Mouse (Mus musculus) hematopoietic stem cell, adult 5-6 weeks (primary cell): ENCODE data around the gene Cbx8. TPM values are rescaled to one million over a fixed set of nuclear protein-coding genes. Genes with fewer than 3 reads are reported as not detected.

Experiments used
- total RNA-seq: library from RNA; stranded (forward); fragments of 172-1452, 232-1000 nt; gene quantifications from 2 replicates; pipeline ENCODE4 v1.2.3, GENCODE M21; 2017

The Cbx8 gene
- total RNA-seq, 1 experiment from 2014 or later = 2.9 TPM

Other genes with a start within 250 kb of the Cbx8 start
- gene Rbfox3, start 129.4 kb downstream of the Cbx8 start, total RNA-seq = not detected in 2 replicates
- gene Enpp7, start 52.8 kb downstream of the Cbx8 start, total RNA-seq = not detected in 2 replicates
- gene Cbx2, start 18.0 kb downstream of the Cbx8 start, total RNA-seq = 10.6 and 12.3 TPM in 2 replicates
- gene Cbx4, start 45.3 kb upstream of the Cbx8 start, total RNA-seq = 15.7 and 19.7 TPM in 2 replicates
- gene Tbc1d16, start 187.5 kb upstream of the Cbx8 start, total RNA-seq = 5.5 TPM in 2 replicates
- gene Ccdc40, start 187.6 kb upstream of the Cbx8 start, total RNA-seq = 16.1 and 17.6 TPM in 2 replicates
- 24.5 and 39.6 TPM in 2 replicates for gene Gaa, start 226.9 kb upstream of the Cbx8 start, total RNA-seq